8 mouse cellular contexts compared by ENCODE assay signal in genomic region chr10:52418931-52419330, GRCm38 (mm10). TPM values are rescaled to one million over a fixed set of nuclear protein-coding genes. Genes with fewer than 3 reads are reported as not detected.
DNase-seq lines count a peak whose midpoint lies in the region; ATAC-seq and TF ChIP-seq lines count a peak whose summit lies in the region.

No protein-coding gene starts in this region.

- H3K27ac ChIP-seq in limb, embryonic 14.5 days (replicated peaks; ENCODE audit: low read depth, low read length) = no peak overlapping the region
- H3K27ac ChIP-seq in stomach, embryonic 15.5 days = no peak overlapping the region

- peak; percentile 10 for DNase-seq in adrenal gland, adult 2 months
- DNase-seq in adrenal gland, adult 8-10 months = no peak
- no peak for DNase-seq in limb, embryonic 14.5 days (ENCODE audit: low spot score)
- no peak for DNase-seq in gastrocnemius, postnatal 25 days
- DNase-seq in thymus, postnatal 0 days (ENCODE audit: low spot score) = no peak

- H3K9ac ChIP-seq in limb, embryonic 14.5 days (ENCODE audit: low read depth, low read length, severe bottlenecking) = peak overlapping the region; percentile 91; the same call in 1 of the 2 replicates
- peak overlapping the region; percentile 87; the same call in 1 of the 2 replicates for H3K9ac ChIP-seq in stomach, embryonic 15.5 days

- no peak for TF ChIP-seq POLR2A in limb, embryonic 14.5 days (IDR thresholded peaks at IDR 0.05; ENCODE audit: borderline replicate concordance, extremely low read depth, insufficient read depth, insufficient read length)

- peak overlapping the region; percentile 92 for H3K4me3 ChIP-seq in megakaryocyte, embryonic 14.5 days (replicated peaks)
- H3K4me3 ChIP-seq in limb, embryonic 14.5 days (replicated peaks; ENCODE audit: low read length) = peak overlapping the region; percentile 95
- H3K4me3 ChIP-seq in stomach, embryonic 15.5 days (replicated peaks) = peak overlapping the region; percentile 89

- H3K9me3 ChIP-seq in megakaryocyte, embryonic 14.5 days = no peaks in the 10 kb centered on the region
- H3K9me3 ChIP-seq in limb, embryonic 14.5 days (ENCODE audit: control insufficient read depth, low read length) = no peaks in the 10 kb centered on the region
- no peaks in the 10 kb centered on the region for H3K9me3 ChIP-seq in stomach, embryonic 15.5 days

- peaks cover 70% of the 10 kb centered on the region for H3K4me1 ChIP-seq in megakaryocyte, embryonic 14.5 days
- H3K4me1 ChIP-seq in limb, embryonic 14.5 days (ENCODE audit: control insufficient read depth, insufficient read depth, low read length) = peaks cover 16% of the 10 kb centered on the region
- peaks cover 14% of the 10 kb centered on the region for H3K4me1 ChIP-seq in stomach, embryonic 15.5 days

- peaks cover 12% of the 10 kb centered on the region for H3K36me3 ChIP-seq in megakaryocyte, embryonic 14.5 days (replicated peaks; ENCODE audit: low read length)
- H3K36me3 ChIP-seq in limb, embryonic 14.5 days (ENCODE audit: control insufficient read depth, insufficient read depth, low read length) = peaks cover 4% of the 10 kb centered on the region; the same call in 1 of the 2 replicates
- H3K36me3 ChIP-seq in stomach, embryonic 15.5 days = peaks cover 7% of the 10 kb centered on the region; the same call in 1 of the 2 replicates

- ATAC-seq in megakaryocyte, adult 5-6 weeks (ENCODE audit: poor library complexity, severe bottlenecking) = no peak
- ATAC-seq in limb, embryonic 14.5 days (ENCODE audit: low FRiP score, low read depth) = no peak
- ATAC-seq in stomach, embryonic 15.5 days (ENCODE audit: insufficient read depth, low FRiP score, low read depth) = no peak

- H3K4me2 ChIP-seq in limb, embryonic 14.5 days (replicated peaks; ENCODE audit: low read depth, low read length, severe bottlenecking) = peak overlapping the region; percentile 61
- peak overlapping the region; percentile 63 for H3K4me2 ChIP-seq in stomach, embryonic 15.5 days

- no peaks in the 10 kb centered on the region for H3K27me3 ChIP-seq in megakaryocyte, embryonic 14.5 days (replicated peaks)
- H3K27me3 ChIP-seq in limb, embryonic 14.5 days (ENCODE audit: control insufficient read depth, insufficient read depth, low read length) = no peaks in the 10 kb centered on the region
- H3K27me3 ChIP-seq in stomach, embryonic 15.5 days (replicated peaks) = no peaks in the 10 kb centered on the region

- WGBS in limb, embryonic 14.5 days = 68% methylated on average over 5 of the region's 5 CpGs
- 44% methylated on average over 5 of the region's 5 CpGs for whole genome bisulfite sequencing in stomach, embryonic 15.5 days

RNA-seq across cellular contexts. Expression of gene Nus1, which starts 1.6 kb away (rescaled TPM):
- total RNA-seq in adrenal gland, adult 2 months (2021) = 10 to 100 TPM; 46.0 to 62.7 TPM
- 33.4 and 34.5 TPM in 2 replicates for polyA plus RNA-seq in adrenal gland, adult 2 months (2012; rRNA removed)
- total RNA-seq in adrenal gland, adult 8-10 months (2022) = 10 to 100 TPM; 49.7 to 56.1 (median 52.5) TPM
- 12.7 and 17.5 TPM in 2 replicates for polyA plus RNA-seq in megakaryocyte, embryonic 14.5 days (2012; ENCODE audit: insufficient read depth, low replicate concordance)
- 22.0 and 22.7 TPM in 2 replicates for total RNA-seq in megakaryocyte, adult 5-6 weeks (2015)
- total RNA-seq in megakaryocyte, adult 5-6 weeks (2017) = 18.7 and 19.6 TPM in 2 replicates
- 24.8 and 26.2 TPM in 2 replicates for polyA plus RNA-seq in limb, embryonic 14.5 days (2012; rRNA removed)
- 17.1 and 17.3 TPM in 2 replicates for polyA plus RNA-seq in limb, embryonic 14.5 days (2014; fragmentation: Nextera tagmentation; extraction: Ambion mirVana)
- 14.6 and 16.4 TPM in 2 replicates for polyA plus RNA-seq in stomach, embryonic 15.5 days (2015; fragmentation: Nextera tagmentation; extraction: Ambion mirVana)
- 10 to 100 TPM; 18.1 to 18.6 TPM for total RNA-seq in gastrocnemius, postnatal 25 days (2021)
- 8.3 and 11.0 TPM in 2 replicates for polyA plus RNA-seq in thymus, postnatal 0 days (2015; fragmentation: Nextera tagmentation; extraction: Ambion mirVana)

RNA-seq across cellular contexts. Expression of gene Nepn, which starts 30.2 kb away (rescaled TPM):
- under 1 TPM in 1 of 2 experiments, not detected in 1; 0.23 TPM for total RNA-seq in adrenal gland, adult 2 months (2021)
- 0.38 and 0.39 TPM in 2 replicates for polyA plus RNA-seq in adrenal gland, adult 2 months (2012; rRNA removed)
- total RNA-seq in adrenal gland, adult 8-10 months (2022) = not detected
- not detected in 2 replicates for polyA plus RNA-seq in megakaryocyte, embryonic 14.5 days (2012; ENCODE audit: insufficient read depth, low replicate concordance)
- total RNA-seq in megakaryocyte, adult 5-6 weeks (2015) = not detected in 2 replicates
- total RNA-seq in megakaryocyte, adult 5-6 weeks (2017) = not detected in 2 replicates
- 0.06 TPM in 2 replicates for polyA plus RNA-seq in limb, embryonic 14.5 days (2012; rRNA removed)
- polyA plus RNA-seq in limb, embryonic 14.5 days (2014; fragmentation: Nextera tagmentation; extraction: Ambion mirVana) = 0.14 TPM in 1 of 2 replicates, not detected in the other
- 15.5 and 35.6 TPM in 2 replicates for polyA plus RNA-seq in stomach, embryonic 15.5 days (2015; fragmentation: Nextera tagmentation; extraction: Ambion mirVana)
- total RNA-seq in gastrocnemius, postnatal 25 days (2021) = under 1 TPM; 0.15 to 0.19 TPM
- polyA plus RNA-seq in thymus, postnatal 0 days (2015; fragmentation: Nextera tagmentation; extraction: Ambion mirVana) = 0.07 and 0.09 TPM in 2 replicates

RNA-seq across cellular contexts. Expression of gene Gopc, which starts 37.0 kb away (rescaled TPM):
- 10 to 100 TPM; 20.8 to 21.7 TPM for total RNA-seq in adrenal gland, adult 2 months (2021)
- 2.9 and 4.5 TPM in 2 replicates for polyA plus RNA-seq in adrenal gland, adult 2 months (2012; rRNA removed)
- 10 to 100 TPM; 25.0 to 27.4 (median 26.1) TPM for total RNA-seq in adrenal gland, adult 8-10 months (2022)
- 1.0 and 1.2 TPM in 2 replicates for polyA plus RNA-seq in megakaryocyte, embryonic 14.5 days (2012; ENCODE audit: insufficient read depth, low replicate concordance)
- total RNA-seq in megakaryocyte, adult 5-6 weeks (2015) = 15.8 and 17.0 TPM in 2 replicates
- 17.4 and 19.8 TPM in 2 replicates for total RNA-seq in megakaryocyte, adult 5-6 weeks (2017)
- polyA plus RNA-seq in limb, embryonic 14.5 days (2012; rRNA removed) = 14.6 and 17.6 TPM in 2 replicates
- polyA plus RNA-seq in limb, embryonic 14.5 days (2014; fragmentation: Nextera tagmentation; extraction: Ambion mirVana) = 20.2 and 21.8 TPM in 2 replicates
- 19.8 and 22.1 TPM in 2 replicates for polyA plus RNA-seq in stomach, embryonic 15.5 days (2015; fragmentation: Nextera tagmentation; extraction: Ambion mirVana)
- 1 to 10 TPM; 8.0 to 8.4 TPM for total RNA-seq in gastrocnemius, postnatal 25 days (2021)
- polyA plus RNA-seq in thymus, postnatal 0 days (2015; fragmentation: Nextera tagmentation; extraction: Ambion mirVana) = 12.2 and 12.3 TPM in 2 replicates

Comparison
In these comparisons a context has a peak if more than half of its experiments do, and no peak if none do; other contexts are left out.
1. RNA of gene Nepn, which starts 30.2 kb away (polyA plus RNA-seq): 15.5 to 35.6 TPM in stomach, embryonic 15.5 days; 0.38 to 0.39 TPM in adrenal gland, adult 2 months, 0.07 to 0.09 TPM in thymus, postnatal 0 days, 0.06 to 0.14 TPM in limb, embryonic 14.5 days and not detected in megakaryocyte, embryonic 14.5 days; every median in the first group is over 10 times any median in the second.
2. Peak in every context shown above with its lines, with median percentiles within 50 percentile points of each other: H3K4me3 ChIP-seq.